Mouse (Mus musculus) ovary, adult 18-20 months (tissue): ENCODE measurements around the gene Rxfp4.

ENCODE experiments used
- DNase-seq: peaks from one replicate; pipeline ENCODE4 v3.0.0; 2022; ENCODE audit warnings: low spot score, mixed read lengths

Gene Rxfp4

DNA sequence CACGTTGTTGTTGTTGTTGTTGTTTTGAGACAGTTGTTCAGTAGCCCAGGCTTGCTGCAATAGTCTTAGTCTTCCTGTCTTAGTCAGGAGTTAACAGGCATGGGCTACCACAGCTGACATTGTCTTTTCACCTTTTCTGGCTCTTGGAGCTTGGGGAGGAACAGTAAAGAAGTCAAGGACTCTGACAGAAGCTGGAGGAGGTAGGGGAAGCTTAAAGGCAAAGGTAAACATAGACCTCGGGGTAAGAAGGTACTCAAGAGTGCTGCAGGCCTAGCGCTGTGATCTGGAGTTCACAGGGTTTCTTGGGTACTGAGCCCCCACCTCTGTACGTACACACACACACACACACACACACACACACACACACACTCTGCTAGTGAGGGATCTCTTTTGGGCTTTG lies 24.2 kb downstream of the Rxfp4 start:
- no peak for DNase-seq

DNA sequence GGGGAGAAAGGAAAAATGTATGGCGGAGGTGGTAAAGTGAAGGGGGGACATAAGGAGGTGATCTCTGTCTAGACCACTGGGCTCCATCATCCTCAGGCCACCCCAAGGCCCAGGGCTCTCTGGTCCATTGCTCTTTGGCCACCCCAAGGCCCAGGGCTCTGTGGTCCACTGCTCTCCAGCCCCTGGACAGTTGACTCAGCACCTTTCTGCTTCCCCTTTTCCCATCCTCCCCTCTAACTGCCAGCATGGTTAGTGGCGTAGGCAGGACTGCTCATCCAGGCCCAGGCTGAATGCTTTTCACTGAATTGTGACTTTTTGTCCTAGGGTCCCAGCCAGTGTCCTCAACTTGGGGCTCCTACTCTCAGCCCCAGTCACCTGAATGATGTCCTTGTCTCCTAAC lies 25.4 kb downstream of the Rxfp4 start:
- no peak for DNase-seq

DNA sequence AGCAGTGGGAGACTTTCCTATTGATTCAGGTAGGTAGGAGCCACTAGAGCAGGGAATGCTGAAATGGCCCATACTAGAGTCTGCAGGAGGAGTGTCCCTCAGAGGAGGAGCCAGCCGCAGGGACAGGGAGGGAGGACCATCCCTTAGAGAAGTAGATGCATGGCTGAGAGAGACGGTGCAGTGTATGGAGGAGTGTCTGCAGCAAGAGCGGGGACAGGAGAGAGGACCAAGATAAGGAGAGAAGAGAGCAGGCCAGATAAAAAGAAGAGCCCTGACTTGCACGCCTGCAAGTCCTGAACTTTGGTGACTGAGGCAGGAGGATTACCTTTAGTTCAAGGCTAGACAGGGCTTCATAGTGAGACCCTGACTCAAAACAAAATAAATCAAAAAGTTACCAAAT lies 25.8 kb downstream of the Rxfp4 start:
- no peak for DNase-seq

DNA sequence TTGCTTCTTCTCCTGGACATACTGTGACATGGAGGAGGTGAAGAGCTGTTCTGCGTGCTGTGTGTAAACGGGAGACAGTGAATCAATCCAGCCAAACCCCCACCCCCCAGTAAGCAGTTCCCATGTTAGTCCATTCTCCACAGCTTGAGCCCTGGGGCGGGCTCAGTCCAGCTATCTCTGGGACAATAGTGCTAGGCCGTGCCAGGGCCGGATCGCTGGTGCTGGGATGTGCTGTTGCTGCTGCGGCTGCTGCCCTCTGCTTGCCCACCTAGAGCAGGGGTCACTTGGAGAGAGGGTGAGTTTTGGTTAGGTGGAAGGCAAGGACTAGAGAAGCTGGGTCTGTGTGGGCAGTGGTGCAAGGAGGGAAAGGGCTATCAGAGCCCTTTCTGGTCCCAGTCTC lies 26.6 kb downstream of the Rxfp4 start:
- no peak for DNase-seq

DNA sequence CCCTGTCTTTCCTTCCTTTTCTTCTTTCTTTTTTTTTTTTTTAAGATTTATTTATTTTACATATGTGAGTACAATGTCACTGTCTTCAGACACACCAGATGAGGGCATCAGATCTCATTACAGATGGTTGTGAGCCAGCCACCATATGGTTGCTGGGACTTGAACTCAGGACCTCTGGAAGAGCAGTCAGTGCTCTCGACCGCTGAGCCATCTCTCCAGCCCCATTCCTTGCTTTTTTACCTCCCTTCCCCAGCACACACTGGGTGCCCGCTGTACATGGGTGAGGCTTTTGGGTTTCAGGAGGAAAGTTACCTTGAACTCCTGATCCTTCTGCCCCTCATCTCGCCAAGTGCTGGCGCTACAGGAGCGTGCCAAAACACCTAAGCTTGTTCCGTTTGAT lies 27.4 kb downstream of the Rxfp4 start:
- DNase-seq = no peak

DNA sequence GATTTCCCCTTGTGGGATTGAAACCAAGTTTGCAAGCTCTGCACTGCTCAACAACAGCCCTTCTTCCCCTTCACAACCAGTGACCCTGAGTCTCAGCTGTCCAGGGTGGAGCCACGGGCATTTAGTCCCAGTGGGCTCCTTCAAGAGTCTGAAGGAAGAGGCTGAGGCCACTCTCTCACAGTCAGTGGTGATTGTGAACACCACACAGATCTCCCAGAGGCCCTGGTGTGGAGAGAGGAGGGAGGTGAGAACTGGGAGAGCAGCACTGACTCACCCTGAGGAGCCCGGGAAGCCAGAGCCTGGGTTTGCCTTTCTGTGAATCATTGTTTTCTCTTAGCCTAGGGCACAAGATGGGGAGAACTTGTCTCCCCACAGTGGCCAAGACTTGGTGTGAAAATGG lies 28.0 kb downstream of the Rxfp4 start:
- no peak for DNase-seq

DNA sequence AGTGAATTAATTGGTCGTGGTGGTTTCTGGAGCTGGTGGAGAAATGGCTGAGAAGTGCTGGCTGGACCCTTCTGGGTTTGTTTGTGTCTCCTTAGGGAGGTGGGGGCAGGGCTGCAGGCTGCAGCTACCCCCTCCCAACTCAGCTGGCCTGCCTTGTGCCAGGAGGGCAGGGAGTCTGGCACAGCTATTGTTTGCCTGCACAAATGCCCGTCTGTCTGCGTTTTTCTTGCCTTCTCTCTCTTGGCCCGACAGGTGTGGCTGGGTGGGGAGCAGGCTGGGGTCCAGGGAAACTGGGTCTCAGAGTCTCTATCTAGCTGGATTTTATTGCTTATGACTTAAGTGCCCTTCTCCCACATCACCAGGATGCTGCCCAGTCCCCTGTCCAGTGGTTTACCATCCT lies 28.6 kb downstream of the Rxfp4 start:
- no peak for DNase-seq

DNA sequence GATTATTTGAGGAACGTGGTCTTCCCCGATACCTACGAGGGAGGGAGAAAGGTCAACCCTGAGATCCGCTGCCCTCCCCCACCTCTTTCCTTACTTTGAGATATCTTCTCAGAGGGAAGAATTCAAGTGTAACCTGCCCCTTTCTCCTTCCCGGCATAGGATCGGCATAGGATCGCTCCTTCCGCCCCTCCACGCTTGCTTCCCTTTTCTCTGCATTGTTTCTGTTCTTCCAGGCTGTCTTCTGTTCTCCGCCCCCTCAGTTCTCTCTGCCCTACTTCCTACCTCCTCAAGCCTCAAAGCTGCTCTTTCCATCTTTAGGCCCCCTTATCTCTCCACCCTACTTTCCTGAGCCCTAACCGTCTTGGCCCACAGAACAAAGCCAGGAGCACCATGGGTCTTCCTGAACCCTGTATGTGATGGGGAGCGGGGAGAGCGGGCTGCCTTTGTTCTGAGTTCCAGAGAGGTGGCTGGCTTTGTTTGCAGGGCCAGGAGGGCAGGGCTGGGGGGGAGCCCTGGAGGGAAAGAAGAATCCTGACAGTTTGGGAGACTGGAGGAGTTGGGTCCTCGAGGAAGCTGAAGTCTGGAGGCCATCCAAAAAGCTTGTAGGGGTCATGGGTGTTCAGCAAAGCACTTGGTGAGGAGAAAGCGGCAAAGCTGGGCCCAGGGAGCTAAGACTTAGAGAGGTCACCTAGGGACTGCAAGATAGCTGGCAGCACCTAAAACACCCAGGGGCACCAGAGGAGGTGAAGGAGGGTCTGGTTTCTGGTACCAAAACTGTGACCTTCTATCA lies 29.4 kb downstream of the Rxfp4 start:
- no peak for DNase-seq

DNA sequence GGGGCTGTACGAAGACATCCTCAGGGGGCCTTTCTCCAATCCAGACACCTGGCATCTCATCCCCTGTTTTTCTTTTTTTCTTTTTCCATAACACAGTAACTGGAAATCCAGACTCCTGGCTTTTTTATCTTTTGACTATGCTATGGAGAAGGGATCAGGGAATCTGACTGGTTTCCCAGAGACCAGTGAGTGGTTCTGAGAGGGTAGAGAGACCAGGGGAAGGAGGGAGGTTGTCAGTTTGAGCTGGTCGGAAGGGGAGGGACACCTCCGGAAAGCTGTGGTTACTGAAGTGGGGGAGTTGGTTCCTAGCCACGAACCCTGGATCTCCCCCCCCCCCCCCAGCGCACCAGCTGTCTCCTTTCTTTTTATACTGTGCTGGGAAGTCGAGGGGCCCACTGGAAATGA lies 30.0 kb downstream of the Rxfp4 start:
- DNase-seq = no peak

DNA sequence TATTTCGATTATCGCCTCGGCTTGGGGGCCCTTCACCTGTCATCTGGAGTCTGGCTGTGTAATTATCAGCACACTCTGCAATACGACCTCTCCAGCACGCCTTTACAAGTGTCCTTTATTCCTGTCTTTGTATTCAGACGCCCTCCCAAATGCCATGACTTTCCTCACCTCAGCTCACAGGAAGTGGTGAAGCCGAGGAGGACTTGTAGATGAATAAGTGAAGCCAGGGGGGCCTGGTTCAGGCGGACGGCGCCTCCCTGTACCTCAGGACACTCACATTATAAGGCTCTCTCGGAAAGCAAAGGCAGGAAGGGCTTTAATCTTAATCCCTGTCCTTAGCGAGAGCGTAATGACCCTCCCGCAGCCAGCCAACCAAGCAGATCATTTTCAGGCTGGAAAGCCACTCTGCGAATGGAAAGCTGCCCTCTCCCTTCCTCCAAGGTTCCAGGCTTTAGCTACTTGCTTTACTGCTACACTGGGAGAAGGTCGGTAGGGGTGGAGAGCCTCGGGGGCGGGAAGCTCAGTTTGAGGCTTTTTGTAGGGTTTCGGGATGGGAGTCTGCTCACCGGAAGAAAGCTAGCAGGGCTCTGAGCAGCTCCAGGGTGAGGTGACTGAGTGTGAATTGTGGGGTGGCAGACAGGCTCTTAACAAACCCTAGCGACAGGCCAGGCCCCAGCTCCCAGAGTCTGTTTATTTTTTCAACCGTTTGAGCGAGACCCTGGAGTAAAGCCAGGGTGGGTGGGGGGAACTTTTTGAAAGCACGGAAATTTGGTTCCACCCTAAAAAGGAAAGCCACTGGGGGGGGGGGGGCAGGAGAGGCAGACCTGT lies 30.6 kb downstream of the Rxfp4 start:
- DNase-seq = no peak

DNA sequence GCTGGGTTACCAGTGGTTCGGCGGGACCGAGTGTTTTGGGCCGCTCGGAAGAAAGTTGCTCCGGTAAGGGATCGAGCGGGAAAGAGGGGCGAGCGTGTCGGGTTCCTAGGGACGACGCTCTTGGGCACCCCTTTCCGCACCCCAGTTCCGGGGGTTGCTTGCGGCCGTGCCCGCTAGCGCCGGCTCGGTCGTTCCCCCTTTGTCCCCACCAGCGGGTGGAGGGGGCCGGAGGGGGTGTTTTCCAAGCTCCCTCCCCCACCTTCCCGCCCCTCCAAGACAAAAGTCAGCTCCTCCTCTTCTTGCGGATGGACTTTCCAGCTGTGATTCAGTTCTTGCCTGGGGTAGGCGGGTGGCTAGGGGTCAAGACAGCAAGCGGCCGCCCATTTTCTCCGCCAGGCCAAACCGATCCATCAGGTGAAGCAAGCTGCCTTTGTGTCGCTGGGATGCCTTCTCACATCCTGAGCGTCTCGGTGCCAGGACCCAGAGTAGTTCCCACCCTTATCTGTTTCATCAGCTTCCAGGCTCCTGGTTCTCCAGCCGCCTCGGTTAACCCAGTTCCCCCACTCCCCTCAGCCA lies 31.3 kb downstream of the Rxfp4 start:
- DNase-seq = peak; percentile 37

DNA sequence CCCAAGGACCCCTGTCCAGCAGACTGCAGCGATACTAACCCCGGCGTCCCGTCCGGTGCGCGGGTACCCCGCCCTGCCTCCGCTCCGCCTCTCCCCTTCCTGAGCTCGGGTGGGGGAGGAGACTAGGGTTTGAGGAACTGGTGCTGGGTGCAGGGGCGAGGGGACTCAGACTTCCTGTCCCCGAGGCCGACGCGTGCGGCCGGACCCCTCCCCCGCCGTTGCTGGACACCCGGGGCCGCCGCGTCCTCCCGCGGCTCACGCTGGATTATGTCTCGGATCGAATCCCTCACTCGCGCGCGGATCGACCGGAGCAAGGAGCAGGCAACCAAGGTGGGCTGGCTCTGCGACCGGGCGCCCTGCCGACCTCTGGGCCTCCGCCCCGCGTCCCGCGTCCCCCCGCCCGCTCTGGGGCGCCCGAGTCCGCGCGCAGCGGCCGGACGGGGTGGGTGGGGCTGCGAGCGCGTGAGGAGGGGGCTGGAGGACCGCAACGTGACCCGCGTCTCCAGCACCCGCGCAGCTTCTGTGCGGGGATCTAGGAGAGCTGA lies 31.9 kb downstream of the Rxfp4 start:
- peak; percentile 70 for DNase-seq

DNA sequence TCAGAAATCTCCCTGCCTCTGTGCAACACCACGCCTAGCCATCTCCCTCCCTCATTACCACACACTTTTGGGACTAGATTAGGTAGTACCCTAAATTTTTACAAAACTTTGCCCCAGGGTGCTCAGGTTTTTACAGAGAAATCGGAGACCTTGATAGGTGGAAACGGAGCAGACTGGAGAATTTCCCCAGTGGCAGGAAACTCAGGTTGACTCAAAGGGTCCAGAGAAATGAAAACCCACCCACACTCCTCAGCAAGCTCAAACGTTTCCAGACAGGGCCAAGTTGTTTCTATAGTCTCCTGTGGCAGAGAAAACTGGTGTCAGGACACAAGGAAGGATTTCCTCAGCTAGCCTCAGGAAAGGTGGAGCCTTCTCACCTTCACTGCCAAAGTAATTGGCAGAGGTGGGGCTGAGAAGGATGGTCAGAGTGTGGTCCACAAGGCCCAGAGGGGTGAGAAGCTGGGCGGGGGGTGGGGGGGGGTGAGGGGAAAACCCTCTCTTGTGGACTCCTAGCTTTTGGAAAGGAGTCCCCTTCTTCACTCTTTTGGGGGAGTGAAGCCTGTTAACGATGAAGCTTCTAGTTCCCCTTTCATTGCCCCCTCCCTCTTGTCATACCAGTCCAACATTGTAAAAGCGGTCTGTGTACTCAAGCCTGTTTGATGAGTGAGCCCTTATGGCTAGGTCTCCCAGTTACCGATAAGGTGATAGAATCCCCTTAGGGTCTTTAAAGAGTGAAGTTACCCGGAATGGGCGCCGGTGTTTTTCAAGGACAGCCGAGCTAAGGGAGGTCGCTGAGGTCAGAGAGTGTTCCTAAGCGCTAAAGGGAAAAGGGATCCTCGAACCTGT lies 32.6 kb downstream of the Rxfp4 start:
- DNase-seq = no peak

DNA sequence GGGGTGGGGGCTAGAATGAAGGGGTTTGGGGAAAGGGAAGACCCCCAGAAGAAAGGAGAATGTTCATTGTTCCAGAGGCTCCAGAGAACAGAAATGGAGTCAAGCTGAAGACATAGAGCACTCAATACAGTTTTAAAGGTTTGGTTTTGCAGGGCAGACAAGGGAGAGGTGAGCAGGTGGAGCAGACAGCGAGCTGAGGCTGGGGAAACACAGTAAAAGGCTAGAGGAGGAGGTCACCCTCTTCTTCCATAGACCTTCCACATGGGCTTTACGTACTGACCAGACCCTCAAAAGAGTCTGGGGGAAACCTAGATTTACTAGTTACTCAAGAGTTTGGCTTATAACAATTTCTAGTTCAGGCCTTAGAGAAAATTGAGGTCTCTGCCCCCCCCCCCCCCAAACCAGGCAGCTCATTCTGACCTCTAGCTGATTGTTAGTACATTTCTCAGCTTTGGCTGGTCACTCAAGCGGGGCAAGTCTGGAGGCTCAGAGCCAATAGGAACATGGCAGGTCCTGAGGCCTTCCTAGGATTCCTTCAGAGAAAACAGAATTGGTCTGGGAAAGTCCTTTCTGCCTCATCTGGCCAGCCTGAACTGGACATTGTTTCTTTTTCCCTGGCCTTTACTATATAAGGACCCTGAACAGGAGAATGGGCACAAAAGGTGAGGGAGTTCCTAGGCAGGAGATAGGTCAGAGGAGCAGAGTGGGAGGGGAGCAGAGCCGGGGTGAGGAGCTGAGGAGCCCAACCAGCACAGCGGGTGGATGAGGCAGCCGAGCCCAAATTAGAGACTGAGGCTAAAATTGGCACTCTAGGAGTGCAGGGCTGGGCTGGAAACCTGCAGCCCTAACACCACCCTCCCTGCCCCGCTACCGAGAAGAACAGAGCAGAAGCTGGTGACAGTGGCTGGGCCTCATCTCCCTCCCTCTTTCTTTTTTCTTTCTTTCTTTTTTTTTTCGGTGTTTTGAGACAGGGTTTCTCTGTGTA lies 33.5 kb downstream of the Rxfp4 start:
- DNase-seq = no peak

DNA sequence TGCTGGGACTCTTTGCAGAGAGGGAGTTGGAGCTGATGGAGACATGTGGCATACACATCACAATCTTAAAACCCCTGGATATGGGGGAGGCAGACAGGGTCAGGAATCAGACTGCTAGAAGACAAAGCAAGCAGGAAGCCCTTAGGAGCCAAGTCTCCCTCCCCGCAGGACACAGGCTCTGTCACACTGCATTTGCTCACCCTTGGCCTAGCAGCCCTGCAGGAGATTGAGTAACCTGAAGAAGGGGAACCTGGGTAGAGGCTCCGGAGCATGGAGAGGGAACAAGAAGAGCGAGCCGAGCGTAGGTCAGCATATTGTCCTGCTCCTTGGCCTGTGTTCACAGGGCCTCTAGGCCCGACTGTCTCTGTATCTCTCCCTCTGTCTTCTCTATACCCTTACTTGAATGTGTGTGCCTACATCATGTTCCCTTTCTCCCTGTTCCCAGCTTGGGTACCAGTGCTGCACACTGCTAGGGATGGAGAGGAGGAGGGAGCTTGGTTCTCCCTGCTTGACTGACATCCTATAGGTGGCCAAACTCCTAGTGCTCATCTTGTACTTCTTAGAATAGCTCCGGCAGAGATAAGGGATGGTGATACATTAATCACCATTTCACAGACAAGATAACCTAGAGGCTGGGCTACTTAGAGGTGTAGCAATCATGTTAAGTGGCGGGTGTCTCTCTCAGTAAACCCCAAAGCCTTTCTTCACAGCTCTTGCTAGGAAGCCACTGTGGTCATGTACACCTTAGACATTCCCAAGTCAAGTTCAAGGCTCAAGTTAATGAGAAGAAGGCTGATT lies 34.7 kb downstream of the Rxfp4 start:
- no peak for DNase-seq

DNA sequence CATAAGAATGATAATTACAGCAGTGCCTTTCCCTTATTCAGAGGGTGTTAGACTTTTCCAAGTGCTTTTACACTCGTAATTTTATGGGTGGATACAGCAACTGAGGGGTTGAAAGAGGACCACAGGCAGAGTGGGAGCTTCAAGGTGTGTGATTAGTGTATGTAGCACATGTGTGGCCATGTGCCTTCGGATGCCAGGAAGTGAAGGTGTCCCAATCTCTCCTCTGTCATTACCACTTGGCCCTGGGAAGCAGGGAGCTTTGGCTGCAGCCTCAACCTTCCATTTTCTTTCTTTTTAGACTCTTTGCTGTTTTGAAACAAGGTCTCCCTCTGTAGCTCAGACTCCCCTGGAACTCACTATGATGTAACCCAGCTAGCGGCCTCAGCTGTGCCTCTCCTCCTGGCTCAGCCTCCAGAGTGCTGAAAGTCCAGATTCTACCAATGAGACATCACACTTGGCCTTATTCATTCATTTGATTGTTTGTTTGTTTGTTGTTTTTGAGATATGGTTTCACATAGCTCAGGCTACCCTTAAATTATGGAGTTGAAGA lies 35.9 kb downstream of the Rxfp4 start:
- no peak for DNase-seq

DNA sequence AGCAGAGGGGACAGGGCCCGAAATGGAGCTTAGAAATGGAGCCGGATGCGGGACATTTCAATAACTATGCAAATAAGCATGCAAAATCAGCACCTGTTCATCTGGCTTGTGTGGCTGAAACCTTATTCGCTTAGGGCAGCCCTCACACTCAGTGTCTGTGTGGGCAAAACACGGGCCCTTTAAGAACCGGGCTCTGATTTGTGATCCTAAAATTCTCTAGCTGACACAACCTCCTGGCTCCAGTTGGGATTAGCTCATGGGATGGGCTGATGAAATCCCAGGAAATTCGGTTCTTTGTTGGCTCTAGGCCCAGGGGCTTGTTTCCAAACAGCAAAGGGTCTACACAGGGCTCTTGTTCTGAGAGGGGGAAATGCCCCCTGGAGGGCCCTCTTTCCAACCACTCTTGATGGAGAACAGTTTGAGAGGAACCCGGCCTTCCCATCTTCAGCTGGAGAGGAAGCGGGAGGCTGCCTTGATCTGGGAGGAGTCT lies 37.0 kb downstream of the Rxfp4 start:
- no peak for DNase-seq

DNA sequence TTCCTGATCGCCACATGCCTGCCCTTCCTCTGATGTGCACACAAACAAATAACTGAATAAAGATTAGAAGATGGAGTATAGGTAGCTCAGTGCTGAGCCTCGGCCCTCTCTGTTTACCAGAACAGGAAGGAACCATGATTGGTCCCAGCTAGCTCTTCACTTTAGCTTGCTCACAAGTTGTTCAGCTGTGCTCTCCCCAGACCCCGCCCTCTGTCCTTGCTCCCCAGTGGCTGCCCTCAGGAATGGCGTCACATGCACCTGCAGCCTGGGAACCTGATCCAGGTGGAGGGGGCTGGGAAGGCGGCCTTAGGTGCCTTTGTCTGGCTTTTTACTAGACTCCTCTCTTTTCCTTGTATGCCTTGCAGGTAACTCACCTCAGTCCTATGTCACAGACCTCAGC lies 37.8 kb downstream of the Rxfp4 start:
- DNase-seq = no peak

DNA sequence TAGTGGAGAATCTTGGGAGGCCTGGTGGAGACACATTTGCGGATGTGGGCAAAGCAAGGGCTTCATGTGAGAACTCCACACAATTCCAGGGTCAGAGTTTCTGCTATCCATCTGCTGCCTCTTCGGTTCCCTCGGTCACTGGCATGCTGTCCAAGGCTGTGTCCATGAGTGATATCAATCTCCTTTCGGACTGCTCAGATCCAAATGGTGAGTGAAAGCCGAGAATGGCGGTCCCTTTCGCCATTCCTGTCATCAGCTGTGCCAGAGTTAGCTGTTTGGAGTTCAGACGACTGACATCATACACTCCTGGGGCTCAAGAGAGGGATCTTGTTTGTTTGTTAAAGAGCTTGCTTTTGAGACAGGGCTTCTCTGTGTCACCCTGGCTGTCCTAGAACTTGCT lies 38.5 kb downstream of the Rxfp4 start:
- DNase-seq = no peak
